Mouse (Mus musculus): ENCODE data around the gene Natd1. TPM values are rescaled to one million over a fixed set of nuclear protein-coding genes. Genes with fewer than 3 reads are reported as not detected.

Natd1 gene
- 20.1 and 23.0 TPM in 2 replicates for polyA plus RNA-seq (2016; fragmentation: Nextera tagmentation; extraction: Ambion mirVana)

DNA sequence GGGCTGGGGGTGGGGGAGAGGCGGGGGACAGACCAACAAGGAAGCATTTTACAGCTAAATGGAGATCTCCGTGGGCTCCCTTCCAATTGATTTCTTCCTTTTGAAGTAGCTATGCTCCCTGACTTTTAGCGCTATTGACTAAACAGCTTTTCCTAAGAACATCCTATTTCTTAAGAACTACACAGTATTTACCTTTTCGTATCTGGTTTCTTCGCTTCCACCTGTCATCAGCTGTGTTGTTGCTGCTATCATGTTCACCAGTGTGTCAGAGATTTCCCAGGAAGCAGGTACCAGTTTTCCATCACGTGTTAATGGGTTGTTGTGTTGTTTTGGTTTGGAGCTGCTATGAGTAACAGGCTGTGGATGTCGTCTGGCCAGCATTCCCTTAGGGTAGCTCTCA is at the start of gene Natd1:
Gene Natd1, minus strand, starts transcription at position 260 of the 400 bp plus-strand sequence.
- Histone ChIP-seq H3K27me3 (ENCODE audit: poor library complexity, severe bottlenecking) (no peaks in the 10 kb centered on the region), H3K4me1 (peaks cover 45% of the 10 kb centered on the region), H3K36me3 (replicated peaks) (no peaks in the 10 kb centered on the region), H3K9me3 (no peaks in the 10 kb centered on the region), H3K27ac (peak within 1 kb of the TSS; percentile 89), H3K4me3 (peak within 1 kb of the TSS; percentile 99)
- no peak for DNase-seq (ENCODE audit: extremely low spot score, low spot score)
- 46% methylated on average over 7 of the region's 7 CpGs for WGBS

DNA sequence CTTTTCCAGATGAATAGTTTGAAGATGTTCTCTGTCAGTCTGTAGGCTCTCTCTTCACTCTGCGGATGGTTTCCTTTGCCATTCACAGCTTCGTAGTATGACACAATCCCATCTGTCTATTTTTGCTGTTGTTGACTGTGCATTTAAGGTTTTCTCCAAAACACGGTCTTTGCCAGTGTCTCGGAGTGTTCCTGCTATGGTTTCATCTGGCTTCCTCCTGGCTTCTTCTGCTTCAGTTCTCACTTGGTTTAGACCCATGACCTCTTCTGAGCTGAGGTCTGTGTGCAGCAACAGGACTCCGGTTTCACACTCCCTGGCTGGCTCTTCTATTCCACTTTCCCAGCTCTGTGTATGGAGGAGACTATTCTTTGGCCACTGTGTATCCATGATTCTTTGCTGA is 48.2 kb upstream of the Natd1 start:
- Histone ChIP-seq H3K36me3 (replicated peaks) (no peaks in the 10 kb centered on the region), H3K4me1 (0 out of 2 replicates have a peak, but pooled peaks cover 4% of the 10 kb centered on the region), H3K9me3 (peaks cover 6% of the 10 kb centered on the region), H3K27me3 (ENCODE audit: poor library complexity, severe bottlenecking) (no peaks in the 10 kb centered on the region), H3K27ac (no peak overlapping the region), H3K4me3 (no peak overlapping the region)
- DNase-seq (ENCODE audit: extremely low spot score, low spot score), result no peak
- WGBS, result 90% methylated on average over 5 of the region's 5 CpGs

DNA sequence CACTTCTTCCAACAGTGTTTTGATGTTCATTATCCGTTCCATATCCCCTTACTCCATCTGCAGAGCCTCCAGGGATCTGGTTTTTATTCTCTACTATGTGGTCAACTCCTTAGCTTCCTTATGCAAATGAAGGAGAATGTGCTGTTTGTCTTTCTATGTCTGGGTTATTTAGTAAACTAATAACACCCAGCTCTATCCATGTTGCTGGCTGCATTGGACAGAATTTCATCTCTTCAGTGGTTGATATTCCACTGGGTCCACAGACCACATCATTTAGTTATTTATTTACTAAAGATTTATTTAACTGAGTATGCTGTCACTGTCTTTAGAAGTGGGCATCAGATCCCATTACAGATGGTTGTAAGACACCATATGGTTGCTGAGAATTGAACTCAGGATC is 46.6 kb upstream of the Natd1 start:
- 69% methylated on average over 1 of the region's 1 CpGs for WGBS
- peaks cover 6% of the 10 kb centered on the region for H3K9me3 ChIP-seq
- H3K4me1 ChIP-seq, result peaks cover 4% of the 10 kb centered on the region; the same call in 1 of the 2 replicates
- no peak overlapping the region for H3K4me3 ChIP-seq
- no peaks in the 10 kb centered on the region for H3K36me3 ChIP-seq (replicated peaks)
- no peak for DNase-seq (ENCODE audit: extremely low spot score, low spot score)
- H3K27me3 ChIP-seq (ENCODE audit: poor library complexity, severe bottlenecking), result no peaks in the 10 kb centered on the region
- H3K27ac ChIP-seq, result no peak overlapping the region

DNA sequence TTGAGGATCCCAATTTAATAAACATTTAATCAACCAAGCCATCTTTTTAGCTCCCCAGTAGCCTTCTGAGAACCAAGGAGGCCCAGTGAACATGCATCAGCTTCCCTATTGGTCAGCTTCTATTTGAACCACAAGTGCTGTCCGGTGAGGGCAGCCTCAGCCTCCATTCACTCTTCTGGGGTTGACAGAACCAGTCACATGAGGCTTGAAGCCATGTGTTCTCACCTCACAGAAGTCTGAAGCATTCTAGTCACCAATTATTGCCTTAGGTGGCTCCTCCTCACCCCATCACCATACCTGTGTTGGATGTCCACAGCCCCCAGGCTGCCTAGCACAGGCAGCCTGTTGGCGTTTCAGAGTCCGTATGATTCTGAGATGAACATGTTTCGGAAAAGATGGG is 44.4 kb upstream of the Natd1 start:
- WGBS, result 91% methylated on average over 4 of the region's 4 CpGs
- Histone ChIP-seq H3K9me3 (no peaks in the 10 kb centered on the region), H3K4me3 (no peak overlapping the region), H3K4me1 (peaks cover 9% of the 10 kb centered on the region), H3K27ac (no peak overlapping the region), H3K27me3 (ENCODE audit: poor library complexity, severe bottlenecking) (no peaks in the 10 kb centered on the region), H3K36me3 (replicated peaks) (no peaks in the 10 kb centered on the region)
- DNase-seq (ENCODE audit: extremely low spot score, low spot score), result no peak

DNA sequence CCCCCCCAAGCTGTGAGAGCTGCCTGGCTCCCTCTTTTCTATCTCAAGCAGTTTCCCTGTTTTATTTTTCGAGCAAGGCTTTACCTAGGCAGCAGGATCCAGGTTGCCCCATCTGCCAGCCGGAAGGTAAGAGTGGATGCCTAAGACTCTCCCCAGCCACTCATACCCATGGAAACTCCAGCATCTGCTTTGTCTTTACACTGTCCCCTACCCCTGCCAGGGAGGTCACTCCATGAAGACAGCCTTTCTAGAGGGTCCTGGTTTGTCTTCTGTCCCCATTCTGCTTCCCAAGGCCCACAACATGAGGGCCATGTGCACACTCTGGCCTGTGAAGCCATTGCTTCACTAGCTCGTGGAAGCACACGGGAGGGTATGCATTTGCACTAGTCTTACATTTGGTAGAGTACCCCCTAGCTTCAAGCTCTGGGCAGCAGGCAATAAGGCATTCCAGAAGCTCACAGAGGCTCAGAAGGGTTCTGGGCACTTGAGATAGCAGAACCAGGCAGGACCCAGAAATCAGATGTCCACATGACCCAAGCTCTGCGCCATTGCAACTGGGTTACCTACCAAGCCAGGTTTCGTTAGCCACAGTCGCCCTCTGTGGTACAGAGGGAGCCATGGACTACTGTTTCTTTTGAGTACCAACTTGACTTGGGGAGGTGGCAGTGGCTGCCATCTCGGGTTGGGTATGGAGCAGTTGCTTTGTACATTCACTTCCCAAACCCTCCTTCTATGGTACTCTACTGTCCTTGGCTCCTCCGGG is 41.3 kb upstream of the Natd1 start:
- Histone ChIP-seq H3K27me3 (ENCODE audit: poor library complexity, severe bottlenecking) (no peaks in the 10 kb centered on the region), H3K36me3 (replicated peaks) (peaks cover 25% of the 10 kb centered on the region), H3K4me1 (peaks cover 14% of the 10 kb centered on the region), H3K9me3 (no peaks in the 10 kb centered on the region), H3K4me3 (no peak overlapping the region), H3K27ac (0 out of 2 replicates have a peak overlapping the region, but pooled peaks have one; percentile 15)
- DNase-seq (ENCODE audit: extremely low spot score, low spot score), result no peak
- WGBS, result 76% methylated on average over 9 of the region's 9 CpGs

DNA sequence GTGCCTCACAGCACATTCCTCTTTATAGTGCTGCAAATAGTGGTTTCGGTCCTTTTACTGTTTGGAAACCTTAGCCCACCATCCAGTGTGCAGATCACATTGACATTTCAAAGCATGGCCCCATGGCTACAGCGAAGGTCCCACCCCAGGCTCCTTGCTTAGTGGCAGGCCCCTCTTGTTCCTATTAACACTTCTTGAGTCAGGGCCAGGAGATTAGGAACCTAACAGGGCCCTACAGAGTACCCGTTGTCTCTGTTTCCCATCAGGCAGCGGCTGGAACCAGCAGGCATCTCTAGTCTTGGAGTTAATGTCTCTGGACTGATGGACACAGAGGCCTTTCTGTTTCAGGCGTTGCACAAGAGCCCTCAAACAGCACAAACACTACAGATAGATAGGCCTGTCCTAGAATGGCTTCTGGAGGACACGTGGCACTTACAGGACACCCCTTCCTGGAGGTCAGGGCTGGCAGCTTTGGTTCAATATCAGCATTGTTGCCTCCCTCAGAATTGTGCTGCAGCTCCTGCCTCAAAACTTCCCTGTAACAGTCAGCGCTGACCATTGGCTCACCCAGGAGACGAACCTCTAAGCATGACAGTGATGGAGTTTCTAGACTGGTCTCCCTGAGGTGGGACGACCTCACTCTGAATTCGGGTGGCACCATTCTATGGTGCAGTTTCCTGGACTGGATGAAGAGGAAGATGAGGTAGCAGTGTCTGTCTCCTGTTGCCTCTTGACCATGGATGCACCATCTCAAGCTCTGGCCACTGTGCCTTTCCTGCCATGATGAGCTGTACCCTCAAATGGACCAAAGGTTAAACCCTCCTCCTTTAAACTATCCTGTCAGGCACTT is 39.9 kb upstream of the Natd1 start:
- no peak for DNase-seq (ENCODE audit: extremely low spot score, low spot score)
- Histone ChIP-seq H3K36me3 (replicated peaks) (peaks cover 34% of the 10 kb centered on the region), H3K4me3 (no peak overlapping the region), H3K27me3 (ENCODE audit: poor library complexity, severe bottlenecking) (no peaks in the 10 kb centered on the region), H3K4me1 (peaks cover 14% of the 10 kb centered on the region), H3K9me3 (no peaks in the 10 kb centered on the region), H3K27ac (no peak overlapping the region)
- 80% methylated on average over 10 of the region's 10 CpGs for WGBS

DNA sequence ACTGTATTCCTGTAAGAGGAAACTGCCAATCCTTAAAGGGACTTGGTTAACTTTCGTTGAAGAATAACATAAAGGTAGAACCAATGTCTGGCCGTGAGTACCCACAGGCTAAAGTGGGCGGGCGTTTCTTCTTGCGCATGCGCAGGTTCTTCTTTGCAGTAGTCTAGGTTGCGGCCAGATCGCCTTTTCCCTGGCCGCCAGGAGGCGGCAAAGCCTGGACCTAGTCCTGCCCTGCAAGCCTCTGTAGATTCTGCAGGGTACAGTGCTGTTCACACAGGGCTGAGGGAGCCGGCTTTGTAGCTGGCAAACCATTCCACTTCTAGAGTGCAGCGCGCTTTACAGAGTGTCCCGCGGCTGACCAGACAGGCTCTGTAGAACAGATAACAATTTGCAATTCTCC is 39.3 kb upstream of the Natd1 start:
- Histone ChIP-seq H3K27ac (no peak overlapping the region), H3K27me3 (ENCODE audit: poor library complexity, severe bottlenecking) (no peaks in the 10 kb centered on the region), H3K36me3 (replicated peaks) (peaks cover 41% of the 10 kb centered on the region), H3K9me3 (no peaks in the 10 kb centered on the region), H3K4me1 (peaks cover 14% of the 10 kb centered on the region), H3K4me3 (no peak overlapping the region)
- WGBS, result 12% methylated on average over 15 of the region's 15 CpGs
- DNase-seq (ENCODE audit: extremely low spot score, low spot score), result peak; percentile 88

DNA sequence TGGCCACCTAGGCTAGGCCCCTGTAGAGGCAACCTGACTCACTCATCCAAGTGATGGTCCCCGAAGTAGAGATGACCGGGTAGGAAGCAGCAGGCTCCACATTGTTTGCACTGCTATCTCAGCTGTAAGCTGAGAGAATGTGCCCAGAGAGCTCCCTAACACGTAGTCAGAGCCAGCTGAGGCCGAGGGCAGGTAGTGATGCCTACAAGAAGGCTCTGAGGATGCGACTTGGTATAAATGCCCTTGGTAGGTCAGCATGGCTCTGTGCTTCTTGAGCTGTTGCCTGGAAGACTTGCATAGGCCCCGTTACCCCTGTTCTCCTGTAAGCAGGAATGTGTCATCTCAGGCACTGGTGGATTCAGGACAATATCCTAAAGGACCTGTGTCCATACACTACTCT is 38.4 kb upstream of the Natd1 start:
- no peaks in the 10 kb centered on the region for H3K9me3 ChIP-seq
- H3K4me1 ChIP-seq, result peaks cover 14% of the 10 kb centered on the region
- no peaks in the 10 kb centered on the region for H3K27me3 ChIP-seq (ENCODE audit: poor library complexity, severe bottlenecking)
- peaks cover 49% of the 10 kb centered on the region for H3K36me3 ChIP-seq (replicated peaks)
- H3K4me3 ChIP-seq, result no peak overlapping the region
- 91% methylated on average over 6 of the region's 6 CpGs for WGBS
- DNase-seq (ENCODE audit: extremely low spot score, low spot score), result no peak
- no peak overlapping the region for H3K27ac ChIP-seq

DNA sequence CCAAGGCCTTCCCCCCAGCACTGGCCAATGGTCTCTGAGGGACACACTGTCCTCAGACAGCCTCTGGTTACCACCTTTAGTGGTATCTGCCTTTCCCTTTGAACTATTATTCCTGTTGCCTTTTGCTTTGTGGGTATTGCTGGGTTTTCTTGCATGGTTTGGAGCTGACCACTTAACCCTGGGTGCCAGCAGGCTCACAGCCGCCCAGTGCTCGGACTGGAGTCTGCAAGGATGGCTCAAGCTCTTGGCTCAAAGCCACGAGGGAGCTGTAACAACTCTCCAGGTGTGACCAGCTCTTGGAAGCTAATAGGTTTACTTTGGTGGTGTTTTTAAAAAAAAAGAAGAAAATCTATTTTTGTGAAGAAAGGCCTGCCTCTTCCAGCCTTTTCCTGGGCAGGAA is 37.8 kb upstream of the Natd1 start:
- Histone ChIP-seq H3K27me3 (ENCODE audit: poor library complexity, severe bottlenecking) (no peaks in the 10 kb centered on the region), H3K36me3 (replicated peaks) (peaks cover 56% of the 10 kb centered on the region), H3K4me3 (no peak overlapping the region), H3K9me3 (no peaks in the 10 kb centered on the region), H3K27ac (no peak overlapping the region), H3K4me1 (peaks cover 14% of the 10 kb centered on the region)
- WGBS, result 88% methylated on average over 3 of the region's 3 CpGs
- no peak for DNase-seq (ENCODE audit: extremely low spot score, low spot score)

DNA sequence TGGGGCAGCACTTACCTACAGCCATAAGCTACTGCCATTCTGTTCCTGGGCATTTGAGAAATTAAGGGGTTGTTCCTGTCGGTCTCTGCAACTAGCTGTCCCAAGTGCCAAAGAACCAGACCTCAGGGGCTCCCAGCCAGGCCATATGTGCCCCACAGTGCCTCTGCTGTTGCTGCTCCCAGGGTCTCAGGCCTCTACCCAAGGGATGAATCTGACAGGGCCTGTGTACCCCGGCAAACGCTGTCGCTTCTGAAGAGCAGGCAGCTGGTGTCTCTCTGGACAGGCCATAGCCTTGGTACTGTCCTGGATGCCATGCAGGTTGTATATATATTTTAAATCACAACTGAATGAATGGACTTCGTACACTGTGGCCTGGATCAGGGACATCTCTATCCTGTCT is 37.3 kb upstream of the Natd1 start:
- H3K27me3 ChIP-seq (ENCODE audit: poor library complexity, severe bottlenecking), result no peaks in the 10 kb centered on the region
- no peaks in the 10 kb centered on the region for H3K9me3 ChIP-seq
- peaks cover 60% of the 10 kb centered on the region for H3K36me3 ChIP-seq (replicated peaks)
- DNase-seq (ENCODE audit: extremely low spot score, low spot score), result no peak
- no peak overlapping the region for H3K4me3 ChIP-seq
- peaks cover 14% of the 10 kb centered on the region for H3K4me1 ChIP-seq
- H3K27ac ChIP-seq, result no peak overlapping the region
- WGBS, result 95% methylated on average over 5 of the region's 5 CpGs

DNA sequence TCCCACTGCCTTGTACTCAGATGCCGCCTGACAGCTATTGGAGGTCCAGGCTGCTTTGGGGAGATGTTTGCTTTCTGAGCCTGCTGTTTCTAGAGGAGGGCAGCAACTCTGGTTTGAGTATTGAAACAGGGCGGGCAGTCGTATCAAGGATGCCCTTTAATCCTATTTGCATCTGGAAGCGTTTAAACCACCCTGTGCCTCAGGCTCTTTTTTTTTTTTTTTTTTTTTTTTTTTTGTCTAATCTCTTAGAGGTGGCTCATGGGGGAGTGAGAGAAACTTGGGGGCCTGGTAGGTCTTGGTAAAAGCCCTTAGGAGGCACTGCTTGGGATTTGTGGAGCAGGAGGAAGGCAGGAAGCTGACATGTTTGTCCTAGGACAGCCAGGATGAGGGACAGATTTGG is 30.5 kb upstream of the Natd1 start:
- DNase-seq (ENCODE audit: extremely low spot score, low spot score), result no peak
- no peak overlapping the region for H3K4me3 ChIP-seq
- no peak overlapping the region for H3K27ac ChIP-seq
- 62% methylated on average over 4 of the region's 4 CpGs for WGBS
- no peaks in the 10 kb centered on the region for H3K9me3 ChIP-seq
- peaks cover 32% of the 10 kb centered on the region for H3K4me1 ChIP-seq
- peaks cover 81% of the 10 kb centered on the region for H3K36me3 ChIP-seq (replicated peaks)
- H3K27me3 ChIP-seq (ENCODE audit: poor library complexity, severe bottlenecking), result no peaks in the 10 kb centered on the region

DNA sequence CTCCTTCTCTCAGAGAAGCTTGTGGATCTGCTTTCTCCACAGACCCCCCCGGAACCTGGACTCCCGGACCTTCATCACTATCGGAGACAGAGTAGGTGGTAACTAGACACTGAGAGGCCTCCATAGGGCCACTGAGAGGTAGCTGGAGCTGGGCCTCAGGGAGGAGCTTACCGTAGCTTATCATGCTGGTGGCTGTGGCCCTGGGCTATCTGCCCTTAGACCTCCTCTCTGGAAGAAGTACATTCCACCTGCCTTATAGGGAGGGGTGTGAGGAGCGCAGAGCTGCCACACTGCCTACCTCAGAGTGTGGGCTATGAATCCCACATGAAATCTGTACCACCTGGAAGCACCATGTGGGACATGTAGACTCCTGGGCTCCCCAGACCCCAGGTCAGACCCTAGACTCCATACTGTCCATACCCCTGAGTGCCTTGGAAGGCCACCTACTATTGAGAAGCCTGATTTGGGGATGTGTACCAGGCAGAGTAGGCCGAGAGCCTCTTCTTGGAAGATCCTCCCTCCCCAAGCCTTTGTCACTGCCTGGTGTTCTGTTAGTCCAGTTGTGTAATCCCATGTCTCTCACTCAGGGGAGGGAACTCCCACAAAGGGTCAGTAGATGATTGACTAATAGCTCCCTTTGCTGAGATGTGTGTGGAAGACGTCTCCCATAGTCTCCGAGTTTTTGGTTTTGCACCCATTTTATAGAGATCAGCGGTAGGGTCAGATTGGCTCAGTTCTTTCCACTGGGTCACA is 27.9 kb upstream of the Natd1 start:
- H3K36me3 ChIP-seq (replicated peaks), result peaks cover 58% of the 10 kb centered on the region
- H3K4me3 ChIP-seq, result no peak overlapping the region

More for the DNA sequence above, 27.9 kb upstream of the Natd1 start:
- no peak for DNase-seq (ENCODE audit: extremely low spot score, low spot score)
- H3K4me1 ChIP-seq, result peaks cover 32% of the 10 kb centered on the region
- peak overlapping the region; percentile 42 for H3K27ac ChIP-seq
- WGBS, result 92% methylated on average over 9 of the region's 9 CpGs
- H3K9me3 ChIP-seq, result no peaks in the 10 kb centered on the region
- no peaks in the 10 kb centered on the region for H3K27me3 ChIP-seq (ENCODE audit: poor library complexity, severe bottlenecking)
